Mouse (Mus musculus): Measurements from ENCODE around the gene Zfp1. TPM values are rescaled to one million over a fixed set of nuclear protein-coding genes. Genes with fewer than 3 reads are reported as not detected.

Gene Zfp1
- polyA plus RNA-seq, 1 experiment from 2014 or later: 32.3 TPM

DNA sequence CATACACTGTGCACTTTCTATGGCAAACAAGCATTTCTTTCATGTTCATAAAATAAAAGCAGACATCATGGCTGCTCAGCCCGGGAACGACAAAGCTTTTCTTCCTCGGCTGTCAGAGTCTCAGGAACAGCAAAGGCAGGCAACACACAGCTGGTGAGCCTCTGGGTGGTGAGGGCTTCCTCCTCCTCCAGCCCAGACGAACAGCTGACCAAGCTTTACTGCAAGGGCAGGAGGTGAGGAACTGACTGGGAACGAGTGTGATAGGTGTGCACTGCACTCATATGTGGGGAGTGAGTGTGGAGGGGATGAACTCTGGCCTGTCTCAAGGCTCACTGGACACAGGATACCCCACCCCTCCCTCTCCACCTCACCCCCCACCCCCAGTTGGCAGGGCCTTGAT is 75.7 kb downstream of the Zfp1 start:
- ATAC-seq (replicated peaks): no peak
- Histone ChIP-seq H3K36me3 (peaks cover 26% of the 10 kb centered on the region), H3K4me1 (peaks cover 35% of the 10 kb centered on the region), H3K27me3 (no peaks in the 10 kb centered on the region), H3K9ac (replicated peaks) (no peak overlapping the region), H3K4me2 (replicated peaks) (no peak overlapping the region), H3K9me3 (no peaks in the 10 kb centered on the region), H3K4me3 (no peak overlapping the region), H3K27ac (replicated peaks) (peak overlapping the region; percentile 95)
- 55% methylated on average over 5 of the region's 5 CpGs for WGBS

- Histone ChIP-seq H3K27ac (replicated peaks) (no peak overlapping the region), H3K4me3 (no peak overlapping the region)
- WGBS: 76% methylated on average over 4 of the region's 4 CpGs
Measured at GRCm38 (mm10) chr8:111720115-111720544, 76.9 kb downstream of the Zfp1 start.

More at GRCm38 (mm10) chr8:111720115-111720544, 76.9 kb downstream of the Zfp1 start:
- Histone ChIP-seq H3K27me3 (no peaks in the 10 kb centered on the region), H3K4me1 (peaks cover 35% of the 10 kb centered on the region), H3K4me2 (replicated peaks) (no peak overlapping the region), H3K9me3 (no peaks in the 10 kb centered on the region), H3K36me3 (peaks cover 14% of the 10 kb centered on the region), H3K9ac (replicated peaks) (no peak overlapping the region)
- ATAC-seq (replicated peaks): no peak

Small RNAs within 50 kb of the gene (microRNA-seq; reads per million reads assigned to microRNA genes)
- gene Mir7076: not detected

Other genes starting within 250 kb of the Zfp1 start
- not detected in 2 replicates for gene Fa2h, start 249.6 kb upstream of the Zfp1 start, polyA plus RNA-seq (2015; fragmentation: Nextera tagmentation; extraction: Ambion mirVana)
- gene Wdr59, start 121.3 kb upstream of the Zfp1 start, polyA plus RNA-seq (2015; fragmentation: Nextera tagmentation; extraction: Ambion mirVana): 8.6 and 9.1 TPM in 2 replicates
- gene Znrf1, start 107.3 kb upstream of the Zfp1 start, polyA plus RNA-seq (2015; fragmentation: Nextera tagmentation; extraction: Ambion mirVana): 99.8 and 102 TPM in 2 replicates
- 0.54 and 0.60 TPM in 2 replicates for gene Ldhd, start 13.0 kb upstream of the Zfp1 start, polyA plus RNA-seq (2015; fragmentation: Nextera tagmentation; extraction: Ambion mirVana)
- not detected in 2 replicates for gene Ctrb1, start 47.6 kb downstream of the Zfp1 start, polyA plus RNA-seq (2015; fragmentation: Nextera tagmentation; extraction: Ambion mirVana)
- 51.8 and 55.1 TPM in 2 replicates for gene Bcar1, start 100.4 kb downstream of the Zfp1 start, polyA plus RNA-seq (2015; fragmentation: Nextera tagmentation; extraction: Ambion mirVana)
- gene Cfdp1, start 210.9 kb downstream of the Zfp1 start, polyA plus RNA-seq (2015; fragmentation: Nextera tagmentation; extraction: Ambion mirVana): 173 and 181 TPM in 2 replicates
- gene Tmem170, start 233.3 kb downstream of the Zfp1 start, polyA plus RNA-seq (2015; fragmentation: Nextera tagmentation; extraction: Ambion mirVana): 4.2 and 4.3 TPM in 2 replicates

All from forebrain, embryonic 15.5 days (tissue).